Mouse (Mus musculus) spleen, postnatal 4 days (tissue): Measurements from ENCODE around the gene A3galt2.

Experiments used
- DNase-seq, 2 experiments: peaks; one replicate each; pipeline ENCODE4 v3.0.0; 2022; ENCODE audit warnings: low spot score in 2 of 2

A3galt2 gene

DNA sequence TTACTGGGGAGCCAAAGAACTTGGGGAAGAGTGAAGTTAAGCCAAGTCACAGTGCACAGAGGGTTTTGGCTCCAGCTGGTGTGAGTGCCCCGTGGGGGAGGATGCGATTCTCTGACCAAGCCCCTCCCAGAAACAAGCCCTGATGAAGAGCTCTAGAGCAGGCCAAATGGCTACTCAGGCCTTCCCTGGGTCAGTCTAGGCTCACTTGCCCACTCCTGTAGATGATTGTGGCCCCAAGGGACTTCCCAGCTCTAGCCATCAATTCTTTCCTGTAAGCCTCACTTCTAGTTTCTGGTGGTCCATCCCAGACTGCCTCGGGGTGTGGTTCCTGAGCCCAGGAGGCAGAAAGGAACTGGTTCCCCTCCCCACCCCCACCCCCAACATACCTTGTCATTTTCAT is at the start of gene A3galt2:
TSS of gene A3galt2 (plus strand) at position 301 of the 400 bp plus-strand sequence.
- no peak for DNase-seq

DNA sequence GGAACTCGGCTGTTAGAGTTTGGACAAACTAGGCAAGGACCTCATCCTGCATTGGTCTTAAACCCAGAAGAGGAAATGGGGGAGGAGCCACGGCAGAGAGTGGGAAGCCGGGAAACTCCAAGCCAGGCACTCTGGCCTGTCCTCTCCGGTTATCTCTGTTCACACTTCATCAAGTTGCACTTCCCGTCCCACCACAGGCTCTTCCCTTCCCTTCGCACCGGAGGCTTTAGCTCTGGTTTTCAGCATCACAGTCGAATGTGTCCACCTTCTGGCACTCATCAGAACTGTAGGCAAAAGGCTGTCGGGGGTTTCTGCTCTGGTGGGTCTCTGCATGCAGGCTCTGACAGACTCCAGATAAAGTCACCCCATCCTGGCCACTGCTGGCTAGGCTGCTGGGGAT is 48.5 kb upstream of the A3galt2 start:
- no peak for DNase-seq

DNA sequence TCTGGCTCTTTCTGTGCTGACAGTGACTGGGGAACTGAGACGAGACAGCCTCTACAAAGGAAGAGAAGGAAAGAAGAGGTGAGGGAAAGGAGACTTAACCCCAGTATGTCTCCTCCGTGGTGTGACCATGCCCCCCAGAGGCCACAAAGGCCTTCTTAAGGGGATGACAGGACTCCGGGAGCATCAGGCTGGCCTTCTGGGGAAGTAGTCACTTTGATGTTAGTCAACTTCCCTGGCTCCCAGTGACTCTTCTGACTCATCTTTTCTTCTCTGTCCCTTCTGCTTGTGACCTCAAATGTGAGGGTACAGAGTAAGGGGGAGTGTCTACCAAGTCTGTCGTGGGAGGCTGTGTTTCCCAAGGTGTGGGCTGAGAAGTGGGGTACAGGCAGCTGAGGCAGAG is 47.8 kb upstream of the A3galt2 start:
- DNase-seq = no peak

DNA sequence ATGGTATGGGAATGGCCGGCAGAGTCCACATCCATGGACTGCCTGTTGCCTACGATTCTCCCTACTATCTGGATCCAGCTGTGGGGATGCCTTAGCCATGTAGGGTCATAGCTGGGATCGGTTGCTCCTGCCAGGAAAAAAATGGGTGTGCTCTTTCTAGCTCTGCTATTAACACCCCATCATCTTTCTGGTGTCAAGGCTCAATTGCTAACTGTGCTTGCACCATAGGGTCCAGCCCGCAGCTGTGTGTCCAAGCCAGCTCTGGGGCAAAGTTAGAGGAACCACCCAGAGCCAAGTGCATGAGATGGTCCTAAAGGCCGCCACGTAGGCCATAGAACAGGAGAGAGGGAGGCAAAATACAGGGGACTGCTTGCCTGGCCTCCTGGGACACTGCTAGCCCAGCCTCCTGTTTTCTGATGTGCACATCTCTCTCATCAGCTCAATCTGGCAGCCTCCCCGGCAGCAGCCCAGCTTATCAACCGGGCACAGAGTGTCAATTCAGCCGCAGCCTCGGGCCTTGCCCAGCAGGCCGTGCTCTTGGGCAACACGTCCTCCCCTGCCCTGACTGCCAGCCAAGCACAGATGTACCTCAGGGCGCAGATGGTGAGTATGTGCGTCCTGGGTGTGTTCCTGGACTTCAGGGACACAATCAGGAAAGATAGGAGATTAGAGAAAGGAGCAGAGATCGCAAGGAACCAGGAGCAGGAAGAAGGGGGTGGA is 45.9 kb upstream of the A3galt2 start:
- DNase-seq = peak; percentile 59 to 73

DNA sequence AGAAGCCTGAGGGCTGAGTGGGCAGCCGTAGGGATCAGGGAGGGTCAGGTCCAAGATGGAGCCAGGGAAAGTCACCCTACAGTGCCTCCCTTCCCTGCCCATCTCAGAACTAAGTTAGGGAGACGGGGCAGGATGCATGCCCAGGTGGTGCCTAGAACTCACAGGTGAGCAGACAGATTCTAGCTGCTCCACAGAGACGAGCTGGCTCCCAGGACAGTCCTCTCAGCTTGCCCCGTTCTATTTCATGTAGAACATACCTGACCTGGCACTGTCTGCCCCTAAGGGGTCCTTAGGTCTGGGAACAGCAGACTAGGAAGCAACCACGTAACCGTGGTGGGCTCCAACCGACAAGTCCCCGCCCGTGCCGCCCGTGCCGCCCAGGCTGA is 45.4 kb upstream of the A3galt2 start:
- DNase-seq = no peak

DNA sequence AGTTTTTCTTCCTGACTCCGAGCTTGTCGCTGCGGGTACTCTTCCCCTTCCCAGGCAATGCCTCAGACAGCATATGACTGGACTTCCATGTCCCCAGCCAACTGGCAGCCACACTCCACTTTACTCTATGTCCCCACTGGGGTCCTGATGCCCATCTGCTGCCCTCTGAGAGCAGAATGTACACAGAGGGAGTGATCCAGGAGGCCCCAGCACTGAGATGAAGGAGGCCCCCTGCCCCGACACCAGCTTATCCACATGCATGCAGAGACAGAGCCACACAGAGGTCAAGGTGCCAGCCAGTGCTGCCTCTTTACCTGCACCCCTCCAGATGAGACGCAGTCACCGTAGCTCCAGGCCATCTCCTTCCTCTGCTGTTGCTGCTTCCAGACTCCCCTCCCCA is 44.9 kb upstream of the A3galt2 start:
- DNase-seq = no peak

DNA sequence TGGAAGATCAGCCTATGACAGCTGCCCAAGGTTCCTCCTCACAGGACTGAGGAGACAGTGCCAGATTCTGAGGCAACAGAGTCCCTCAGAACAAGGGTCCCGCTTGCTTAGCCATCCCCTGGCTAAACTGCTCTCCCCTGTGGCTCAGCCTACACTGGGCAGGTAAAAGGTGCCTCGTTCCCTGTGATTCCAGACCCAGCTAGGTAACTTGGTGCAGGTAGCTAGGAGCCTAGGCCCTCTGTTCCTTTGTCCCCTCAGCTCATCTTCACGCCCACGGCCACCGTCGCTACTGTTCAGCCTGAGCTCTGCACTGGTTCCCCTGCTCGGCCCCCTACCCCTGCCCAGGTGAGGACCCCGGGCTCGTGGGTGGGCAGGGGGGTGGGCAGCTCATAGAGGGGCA is 44.4 kb upstream of the A3galt2 start:
- no peak for DNase-seq

DNA sequence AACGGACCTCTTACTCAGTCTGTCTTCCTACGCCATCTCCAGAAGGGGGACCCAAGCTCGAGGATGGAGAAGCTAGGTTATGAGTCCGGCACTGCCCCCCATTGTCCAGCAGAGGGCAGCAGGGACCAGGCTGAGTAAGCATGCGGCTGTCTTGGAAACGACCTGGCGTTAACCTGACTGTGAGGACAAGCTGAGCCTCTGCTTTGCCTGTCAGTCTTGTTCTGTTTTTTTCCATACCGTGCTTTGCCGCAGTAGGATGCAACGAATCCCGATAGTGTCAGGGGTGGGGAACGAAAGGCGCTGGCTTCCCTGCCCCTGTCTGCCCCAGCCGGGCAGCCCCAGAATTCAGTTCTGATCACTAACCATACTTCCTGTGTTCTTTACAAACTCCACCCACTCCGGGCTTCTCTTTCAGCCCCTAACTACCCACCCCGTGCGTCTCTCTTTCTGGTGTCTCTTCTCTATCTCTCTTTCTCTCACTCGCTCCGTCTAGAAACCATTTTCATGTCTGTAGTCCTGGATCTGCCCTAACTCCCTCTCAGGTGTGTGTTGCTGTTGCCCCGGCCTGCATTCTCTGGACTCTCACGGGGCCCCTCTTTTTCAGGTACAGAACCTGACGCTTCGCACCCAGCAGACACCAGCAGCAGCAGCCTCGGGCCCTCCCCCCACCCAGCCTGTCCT is 43.6 kb upstream of the A3galt2 start:
- peak; percentile 89 to 95 for DNase-seq

DNA sequence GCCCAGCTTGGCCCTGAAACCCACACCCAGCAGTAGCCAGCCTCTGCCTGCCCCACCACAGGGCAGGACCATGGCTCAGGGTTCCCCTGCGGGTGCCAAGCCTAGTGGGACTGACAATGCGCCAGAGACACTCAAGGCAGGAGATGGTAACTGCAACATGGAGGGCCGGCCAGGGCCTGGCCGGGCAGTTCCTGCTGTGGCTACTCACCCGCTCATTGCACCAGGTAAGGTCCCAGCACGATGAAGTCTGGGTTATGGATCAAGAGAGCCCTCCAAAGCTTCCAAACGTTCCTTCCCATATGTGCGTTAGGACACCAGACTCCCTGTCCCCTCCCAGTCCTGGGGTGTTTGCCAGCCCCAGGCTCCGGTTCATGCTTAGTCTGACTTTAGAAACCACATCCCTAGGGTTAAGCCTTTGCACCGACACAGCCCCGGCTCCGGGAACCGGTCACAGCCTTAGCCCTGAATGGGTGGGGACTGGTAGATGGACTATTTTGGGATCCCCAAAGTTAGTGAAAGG is 43.0 kb upstream of the A3galt2 start:
- no peak for DNase-seq

DNA sequence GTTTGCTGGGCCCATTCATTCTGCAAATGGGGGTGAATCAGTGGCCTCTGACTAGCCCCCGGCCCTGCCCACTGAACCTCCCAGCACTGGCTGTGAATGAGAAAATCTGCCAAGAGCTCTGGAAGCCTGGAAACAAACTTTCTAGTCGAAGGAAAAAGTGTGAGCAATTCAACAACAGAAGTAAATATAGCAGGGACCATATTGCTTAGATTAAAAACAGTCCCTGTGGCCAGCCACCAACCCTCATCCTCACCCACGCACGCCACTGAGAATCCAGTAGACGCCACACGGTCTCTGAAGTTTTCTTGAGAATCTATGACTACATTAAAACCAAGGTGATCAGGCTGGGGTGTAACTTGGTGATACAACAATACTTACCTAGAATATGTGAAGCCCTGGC is 42.2 kb upstream of the A3galt2 start:
- no peak for DNase-seq

DNA sequence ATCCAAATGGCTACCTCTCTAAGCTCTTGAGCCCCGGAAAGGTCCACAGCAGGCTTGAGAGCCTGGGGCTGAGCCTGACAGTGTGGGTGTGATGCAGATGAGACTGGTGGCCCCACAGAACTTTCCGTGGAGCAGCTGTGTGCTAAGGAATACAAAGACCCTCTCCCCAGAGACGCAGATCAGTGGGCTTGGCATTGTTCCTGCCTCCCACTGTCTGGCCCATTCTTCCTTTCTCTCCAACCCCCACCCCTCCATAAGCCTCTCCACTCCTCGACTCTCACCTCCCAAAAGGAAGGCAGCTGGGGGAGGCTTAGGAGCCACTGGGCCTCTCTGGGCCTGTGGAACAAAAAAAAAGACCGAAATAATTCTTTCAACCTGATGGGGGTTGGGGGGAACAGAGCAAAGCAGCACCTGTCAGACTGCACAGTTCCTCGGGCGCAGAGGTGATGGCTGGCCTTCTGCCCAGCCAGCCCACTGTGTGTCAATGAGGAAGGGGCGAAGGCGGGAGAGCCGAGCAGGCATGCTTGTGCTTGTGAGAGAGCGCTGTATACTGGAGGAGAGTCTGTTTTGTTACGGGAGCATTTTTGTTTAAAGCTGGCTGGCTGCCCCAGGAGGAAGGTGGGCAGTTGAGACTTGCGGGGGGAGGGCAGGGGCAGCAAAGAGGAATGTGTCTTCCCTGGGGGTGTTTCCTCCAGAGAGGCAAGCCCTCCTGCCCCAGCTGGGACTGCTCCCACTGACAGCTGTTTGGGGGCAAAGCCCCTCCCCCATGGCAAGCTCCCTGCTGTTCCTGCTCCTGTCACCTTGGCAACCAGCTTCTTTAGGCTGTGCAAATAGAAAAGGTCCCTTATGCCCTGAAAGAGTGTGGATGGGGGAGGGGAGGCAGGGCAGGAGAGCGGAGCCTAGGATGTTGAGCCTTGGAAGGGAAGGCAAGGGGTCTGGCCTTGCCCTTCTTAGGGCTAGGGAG is 39.6 kb upstream of the A3galt2 start:
- no peak for DNase-seq

DNA sequence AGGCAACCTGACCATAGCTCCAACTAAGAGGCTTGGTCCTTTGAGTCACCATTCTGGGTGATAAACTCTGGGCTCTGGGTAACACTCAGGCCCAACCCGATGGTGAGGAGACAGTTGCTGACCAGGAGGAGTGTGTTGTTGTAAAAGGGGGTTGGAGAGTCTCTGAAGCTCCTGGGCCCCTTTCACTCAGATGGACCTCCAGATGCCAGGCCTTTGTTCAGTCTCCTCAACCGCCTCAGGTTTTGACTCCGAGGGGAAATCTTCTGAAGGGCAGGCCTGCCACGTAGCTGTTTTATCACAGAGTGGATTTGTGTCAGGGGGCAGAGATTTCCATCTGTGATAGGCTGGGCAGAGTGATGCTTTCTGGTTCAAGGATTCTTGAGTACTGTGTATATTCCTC is 38.9 kb upstream of the A3galt2 start:
- no peak for DNase-seq

DNA sequence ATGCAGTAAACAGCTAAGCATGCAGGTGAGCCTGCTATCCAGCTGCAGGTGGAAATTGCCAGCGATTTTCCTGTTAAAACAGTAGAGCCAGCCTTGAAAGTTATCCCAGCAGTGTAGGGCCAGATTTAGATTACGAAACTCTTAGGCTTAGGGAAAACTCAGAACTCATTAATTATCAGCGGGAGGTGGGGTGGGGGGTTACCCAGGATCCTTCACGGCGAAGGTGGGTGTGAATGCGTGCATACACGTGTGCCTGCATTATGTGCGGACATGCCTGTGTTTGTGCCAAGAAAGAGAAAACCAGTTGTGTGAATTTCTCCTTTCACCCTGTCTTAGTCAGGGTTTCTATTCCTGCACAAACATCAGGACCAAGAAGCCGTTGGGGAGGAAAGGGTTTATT is 38.4 kb upstream of the A3galt2 start:
- no peak for DNase-seq

DNA sequence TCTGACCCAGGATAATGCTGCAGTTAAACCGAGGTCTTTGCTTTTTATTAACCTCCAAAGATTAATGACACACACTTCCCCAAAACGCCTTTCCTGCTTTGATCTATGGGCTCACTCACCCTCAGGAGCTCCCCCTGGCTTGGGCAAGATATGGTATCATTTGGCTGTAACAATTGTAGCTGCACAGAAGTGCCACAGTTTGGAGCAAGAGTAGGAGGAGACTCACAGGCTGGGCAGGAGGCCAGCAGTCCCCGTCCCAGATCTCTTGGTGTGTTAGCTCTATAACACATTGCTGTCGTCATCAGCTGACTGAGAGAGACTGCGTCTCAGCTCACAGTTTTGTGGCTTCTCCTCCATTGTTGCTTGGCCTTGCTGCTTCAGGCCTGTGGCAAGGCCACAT is 35.1 kb upstream of the A3galt2 start:
- DNase-seq = no peak

DNA sequence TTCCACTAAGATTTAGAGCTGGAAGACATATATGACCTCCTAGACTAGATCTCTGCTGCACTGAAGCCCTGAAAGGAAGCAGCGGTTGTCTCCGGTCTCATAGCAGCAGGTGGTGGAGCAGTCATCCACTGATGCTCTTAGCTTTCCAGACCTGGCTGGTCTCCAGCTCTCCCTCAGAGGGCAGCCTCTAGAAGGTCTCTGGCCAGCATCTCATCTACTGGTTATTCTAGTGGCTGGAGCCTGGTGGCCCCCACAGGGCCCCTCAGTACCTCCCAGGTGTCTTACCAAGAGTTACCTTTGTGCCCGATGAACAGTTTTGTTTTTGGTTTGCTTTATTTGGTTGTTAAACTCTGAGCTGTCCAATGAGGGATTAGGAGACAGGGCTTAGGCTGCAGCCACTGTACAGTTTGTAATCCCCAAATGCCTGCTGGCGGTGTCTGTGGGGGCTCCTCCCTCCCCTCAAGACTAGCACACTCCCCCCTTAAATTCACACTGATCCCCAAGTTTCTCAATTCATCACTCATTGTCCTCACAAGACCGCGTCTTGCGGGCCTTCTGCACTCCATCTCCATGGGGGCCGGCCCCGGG is 34.0 kb upstream of the A3galt2 start:
- DNase-seq = no peak

DNA sequence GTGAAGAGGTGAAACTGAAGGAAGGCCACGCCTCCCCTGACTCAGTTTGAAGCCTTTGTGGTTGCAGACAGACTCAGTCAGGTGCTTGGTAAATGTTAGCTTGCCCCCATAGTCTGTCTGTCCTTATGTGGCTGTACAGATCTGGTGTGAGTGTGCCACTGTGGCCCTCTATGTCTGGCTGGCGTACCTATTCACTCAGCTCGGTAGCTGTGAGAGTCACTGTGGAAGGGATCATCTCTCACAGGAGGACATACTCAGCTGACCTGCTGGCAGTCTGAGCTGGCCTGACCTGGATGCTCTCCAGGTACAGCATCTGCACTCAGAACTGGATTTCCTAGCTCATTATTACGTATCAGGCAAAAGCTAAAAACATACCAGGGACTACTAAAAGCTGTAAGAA is 33.4 kb upstream of the A3galt2 start:
- DNase-seq = no peak

DNA sequence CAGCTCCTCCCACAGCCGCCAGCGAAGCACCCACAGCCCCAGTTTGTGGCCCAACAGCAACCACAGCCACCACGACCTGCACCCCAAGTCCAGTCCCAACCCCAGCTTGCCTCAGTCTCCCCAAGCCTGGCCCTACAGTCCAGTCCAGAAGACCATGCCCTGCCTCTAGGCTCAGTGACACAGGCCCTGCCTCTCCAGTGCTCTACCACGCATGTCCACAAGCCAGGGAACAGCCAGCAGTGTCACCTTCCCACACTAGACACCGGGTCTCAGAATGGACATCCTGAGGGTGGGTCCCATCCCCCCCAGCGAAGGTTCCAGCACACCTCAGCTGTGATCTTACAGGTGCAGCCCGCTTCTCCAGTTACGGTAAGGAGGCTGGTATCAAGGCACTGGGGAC is 32.2 kb upstream of the A3galt2 start:
- no peak for DNase-seq

DNA sequence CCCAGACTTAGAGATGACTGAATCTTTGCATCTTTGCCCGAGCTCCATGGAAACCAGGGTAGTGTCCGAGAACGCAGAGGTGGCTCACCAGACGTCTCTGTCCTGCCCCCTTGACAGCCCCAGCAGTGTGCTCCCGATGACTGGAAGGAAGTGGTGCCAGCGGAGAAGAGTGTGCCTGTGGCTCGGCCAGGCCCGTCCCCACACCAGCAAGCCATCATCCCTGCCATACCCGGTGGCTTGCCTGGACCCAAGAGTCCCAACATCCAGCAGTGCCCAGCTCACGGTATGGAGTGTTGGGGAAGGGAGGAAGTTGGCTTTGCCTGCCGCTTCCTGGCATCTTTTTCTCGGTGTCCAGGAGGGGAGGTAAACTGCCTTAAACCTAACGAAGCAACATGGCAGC is 31.7 kb upstream of the A3galt2 start:
- no peak for DNase-seq

DNA sequence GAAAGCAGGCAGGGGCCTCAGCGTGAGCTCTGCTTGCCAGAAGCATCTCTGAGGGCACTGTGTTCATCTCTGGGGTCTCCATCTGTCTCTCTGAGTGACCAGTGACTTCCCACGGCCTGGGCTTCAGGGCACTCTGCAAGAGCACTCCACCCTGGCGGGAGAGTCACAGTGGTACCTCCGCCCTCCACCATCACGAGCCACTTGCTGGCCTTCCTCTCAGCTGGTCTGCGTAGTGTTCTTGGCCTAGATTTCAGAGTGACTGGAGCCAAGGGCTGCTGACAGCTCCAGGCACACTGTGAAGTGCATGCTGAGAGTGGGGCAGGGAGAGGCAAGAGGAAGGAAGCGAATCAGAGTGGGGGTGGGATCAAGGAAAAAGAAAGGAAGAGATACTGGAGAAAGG is 31.1 kb upstream of the A3galt2 start:
- no peak for DNase-seq

DNA sequence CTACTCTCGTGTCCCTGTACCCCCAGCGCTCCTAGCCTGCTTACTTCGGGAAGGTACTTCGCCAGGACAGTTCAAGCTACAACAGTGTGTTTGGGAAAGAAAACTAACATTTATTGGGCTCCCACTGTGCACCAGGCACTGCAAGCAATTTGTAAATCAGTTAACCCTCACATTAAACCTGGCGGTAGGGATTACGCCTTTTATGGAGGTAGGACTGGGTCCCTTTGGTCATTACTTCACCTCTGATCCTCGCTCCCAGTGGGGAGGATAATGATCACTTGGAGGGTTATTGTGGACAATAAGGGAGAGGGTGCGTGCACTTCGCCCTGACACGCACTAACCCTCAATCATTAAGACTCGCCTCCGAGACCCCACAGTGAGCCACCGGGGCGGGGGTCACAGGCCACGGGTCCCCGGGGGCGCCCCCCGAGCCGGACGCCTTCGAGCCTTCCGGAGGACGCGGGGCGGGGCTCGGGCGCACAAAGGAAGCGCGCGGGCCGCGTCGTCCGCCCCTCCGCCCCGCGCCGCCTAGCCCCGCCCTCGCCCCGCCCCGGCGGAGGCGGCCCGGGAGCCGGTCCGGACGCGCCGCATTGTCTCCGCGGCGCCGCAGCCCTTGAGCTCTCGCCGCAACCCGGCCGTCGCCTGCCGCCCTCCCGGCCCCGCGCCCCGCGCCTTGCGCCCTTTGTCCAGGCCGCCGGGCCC is 28.0 kb upstream of the A3galt2 start:
- peak; percentile 83 to 92 for DNase-seq

DNA sequence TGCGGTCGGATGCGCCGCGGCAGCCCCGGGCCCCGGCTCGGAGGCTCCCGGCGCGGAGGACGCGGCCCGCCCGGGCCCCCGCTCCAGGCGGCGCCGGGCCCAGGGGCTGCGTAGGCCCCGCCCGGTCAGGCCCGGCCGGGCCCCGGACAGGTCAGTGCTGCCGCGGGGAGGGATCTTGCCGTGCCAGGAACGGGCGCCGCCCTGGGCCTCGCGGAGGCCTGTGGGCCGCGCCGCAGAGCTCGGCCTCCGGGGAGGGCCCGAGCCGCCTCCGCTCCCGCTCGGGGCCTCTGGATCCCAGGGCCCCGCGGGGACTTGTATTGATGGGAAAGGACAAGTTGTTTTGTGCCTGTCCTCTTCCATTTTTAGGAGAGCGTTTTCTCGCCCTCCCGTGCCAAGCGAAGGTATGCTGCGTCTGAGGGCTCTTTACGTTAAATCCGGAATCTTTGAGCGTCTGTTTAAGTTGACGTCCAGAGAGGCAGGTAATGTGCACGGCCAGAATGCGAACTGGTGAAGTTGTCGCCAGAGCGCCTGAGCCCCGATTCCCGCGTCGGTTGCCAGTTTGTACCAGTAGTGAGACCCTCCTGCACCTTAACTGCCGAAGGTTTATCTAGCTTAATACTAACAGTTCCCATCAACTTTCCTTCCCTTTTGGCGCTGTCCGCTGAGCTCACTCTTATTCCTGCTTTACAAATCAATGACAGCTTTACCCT is 27.3 kb upstream of the A3galt2 start:
- peak; percentile 67 to 84 for DNase-seq
